Mouse (Mus musculus) megakaryocyte-erythroid progenitor cell, adult 5-6 weeks (primary cell): ENCODE data around the gene Usf2. TPM values are rescaled to one million over a fixed set of nuclear protein-coding genes. Genes with fewer than 3 reads are reported as not detected.
"Not testable (repeated sequence)": the region's sequence is repeated elsewhere in the genome, so short reads cannot be mapped to it uniquely, and the experiment has no call there.

Source experiments
- ATAC-seq: replicated peaks from 2 replicates; pipeline ENCODE4 v1.8.0; 2016; ENCODE audit warnings: mild to moderate bottlenecking, inconsistent platforms; ENCODE audit not compliant: severe bottlenecking, poor library complexity, low FRiP score, low TSS enrichment
- total RNA-seq, 2 experiments: library from RNA; stranded (forward) in 1 of 2; stranded (reverse) in 1 of 2; fragments of 200-1000, 215-1000 nt in 1 of 2; fragments of >200 nt in 1 of 2; fragmentation: Nextera tagmentation in 1 of 2; gene quantifications; 2 replicates each; pipeline ENCODE4 v1.2.3; 2014 to 2017

Gene Usf2
- total RNA-seq, 2 experiments from 2014 or later = 71.7 to 84.3 TPM

DNA sequence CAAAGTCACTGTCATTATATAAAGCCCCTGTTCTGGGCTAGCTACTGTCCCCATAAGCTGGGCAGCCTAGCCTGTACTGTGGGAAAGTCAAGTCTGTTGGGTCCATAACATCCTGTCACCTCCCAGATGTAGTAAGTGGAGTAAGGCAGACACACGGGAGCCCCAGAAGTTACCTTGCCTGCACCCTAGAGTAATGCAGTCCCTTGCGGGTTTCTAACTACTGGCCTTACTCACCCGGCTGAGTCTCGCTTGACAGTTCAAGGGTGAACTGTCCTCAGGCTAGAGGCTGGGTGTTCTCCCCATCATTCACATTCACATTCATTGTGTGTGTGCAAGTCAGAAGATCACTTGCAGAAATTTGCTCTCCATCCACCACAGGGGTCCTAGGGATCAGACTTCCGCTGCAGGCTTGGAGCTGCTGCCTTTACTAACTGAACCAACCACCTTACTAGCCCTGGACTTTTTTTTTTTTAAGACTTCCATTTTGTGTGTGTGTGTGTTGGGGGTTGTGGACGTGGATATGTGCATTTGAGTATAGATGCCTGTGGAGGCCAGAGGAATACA, 3.3 kb upstream of the Usf2 start:
- ATAC-seq = no peak

DNA sequence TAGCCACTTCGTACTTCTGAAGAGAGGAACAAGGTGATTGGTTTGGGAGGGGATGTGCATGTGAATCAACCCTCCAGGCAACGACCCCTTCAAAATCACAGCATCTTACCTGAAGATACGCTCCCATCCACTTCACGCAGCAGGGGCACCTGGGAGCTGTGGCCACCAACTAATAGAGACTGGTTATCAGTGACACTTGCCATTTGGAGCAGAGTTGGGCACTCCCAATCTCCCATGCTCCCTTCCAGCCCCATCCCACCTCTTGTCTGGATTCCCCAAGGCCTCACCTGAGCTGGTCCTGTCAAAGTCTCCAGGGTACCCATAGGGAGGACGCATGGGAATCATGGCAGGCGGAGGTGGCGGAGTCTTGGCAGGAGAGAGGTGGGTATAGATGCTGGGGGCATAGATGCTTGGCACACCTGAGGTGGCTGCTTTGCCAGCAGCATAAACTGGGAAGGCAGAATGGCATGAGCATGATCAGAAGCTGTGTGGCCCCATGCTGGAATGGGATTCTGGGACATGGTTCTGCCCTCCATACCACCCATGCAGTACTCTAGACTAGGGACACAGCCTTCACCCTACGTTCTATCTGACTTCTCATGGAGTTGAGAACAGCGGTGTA, 2.4 kb upstream of the Usf2 start:
- no peak for ATAC-seq

DNA sequence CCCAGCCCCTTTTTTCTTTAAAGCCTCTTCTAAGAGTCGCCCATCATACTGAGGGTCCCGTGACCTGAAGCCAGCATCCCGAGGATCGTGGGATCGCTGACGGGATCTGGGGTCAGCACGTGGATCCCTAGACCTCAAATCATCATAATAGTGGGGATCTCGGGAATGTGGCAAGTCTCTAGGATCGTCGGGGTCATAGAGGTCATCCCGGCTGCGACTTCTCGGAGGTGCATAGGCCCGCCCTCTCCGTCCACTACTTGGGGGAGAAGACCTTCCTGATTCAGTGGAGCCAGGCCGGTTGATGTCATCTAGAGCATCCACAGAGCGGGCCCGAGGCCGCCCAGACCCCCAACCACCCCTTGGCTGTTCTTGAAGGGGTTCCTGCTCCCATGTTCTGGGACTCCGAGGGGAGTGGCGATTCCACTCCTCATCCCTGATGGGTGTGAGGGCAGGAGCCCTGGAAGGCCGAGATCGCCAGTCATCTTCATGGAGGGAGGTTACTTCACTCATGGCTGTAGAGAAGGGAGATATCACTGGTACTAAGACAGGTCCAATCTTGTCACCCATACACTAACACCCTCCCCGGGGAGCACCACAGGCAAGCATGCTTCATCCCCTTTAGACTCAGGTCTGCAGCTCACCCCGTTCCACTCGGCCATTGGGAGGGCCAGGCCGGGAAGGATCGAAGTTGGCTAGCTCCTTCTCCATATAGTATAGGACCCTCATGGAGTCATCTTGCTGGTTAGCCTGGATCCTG, 1.7 kb upstream of the Usf2 start:
- no peak for ATAC-seq

DNA sequence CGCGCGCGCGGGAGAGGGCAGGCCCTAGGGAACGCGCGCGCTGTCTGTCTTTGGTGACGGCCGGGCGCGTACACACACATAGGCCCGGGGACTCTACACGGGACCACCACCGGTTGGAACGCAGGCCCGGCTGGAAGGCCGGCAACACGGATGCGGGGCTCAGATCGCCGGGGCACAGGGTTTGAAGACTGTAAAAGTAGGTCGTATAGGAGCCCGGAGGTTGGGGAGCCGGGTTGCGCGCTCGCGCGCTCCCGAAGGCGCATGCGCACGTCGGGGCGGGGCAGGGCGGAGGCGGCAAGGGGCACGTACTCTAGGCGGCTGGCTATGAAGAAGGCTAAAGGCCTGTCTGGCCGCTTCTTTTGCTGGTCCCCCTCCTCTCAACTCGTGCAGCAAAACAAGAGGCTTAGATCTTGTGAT, 772 bp upstream of the Usf2 start:
- ATAC-seq = peak; percentile 60

DNA sequence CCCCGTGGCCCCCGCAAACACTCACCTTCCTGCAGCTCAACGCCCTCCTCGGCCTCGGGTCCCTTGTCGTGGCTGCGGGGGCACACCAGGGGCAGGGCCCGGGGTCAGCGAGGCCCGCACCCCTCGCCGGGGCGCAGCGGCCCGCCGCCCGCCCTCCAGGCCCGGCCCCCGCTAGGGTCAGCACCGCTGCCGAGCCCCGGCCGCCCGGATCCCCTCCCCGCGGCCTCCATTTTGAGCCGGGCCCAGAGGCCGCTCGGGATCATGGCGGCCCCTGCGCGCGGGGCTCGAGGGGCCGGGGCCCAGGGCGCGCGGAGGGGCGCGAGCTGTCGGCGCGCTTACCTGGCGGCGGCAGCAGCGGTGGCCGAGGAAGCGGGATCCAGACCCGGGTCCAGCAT, 249 bp downstream of the Usf2 start:
- ATAC-seq = no peak

DNA sequence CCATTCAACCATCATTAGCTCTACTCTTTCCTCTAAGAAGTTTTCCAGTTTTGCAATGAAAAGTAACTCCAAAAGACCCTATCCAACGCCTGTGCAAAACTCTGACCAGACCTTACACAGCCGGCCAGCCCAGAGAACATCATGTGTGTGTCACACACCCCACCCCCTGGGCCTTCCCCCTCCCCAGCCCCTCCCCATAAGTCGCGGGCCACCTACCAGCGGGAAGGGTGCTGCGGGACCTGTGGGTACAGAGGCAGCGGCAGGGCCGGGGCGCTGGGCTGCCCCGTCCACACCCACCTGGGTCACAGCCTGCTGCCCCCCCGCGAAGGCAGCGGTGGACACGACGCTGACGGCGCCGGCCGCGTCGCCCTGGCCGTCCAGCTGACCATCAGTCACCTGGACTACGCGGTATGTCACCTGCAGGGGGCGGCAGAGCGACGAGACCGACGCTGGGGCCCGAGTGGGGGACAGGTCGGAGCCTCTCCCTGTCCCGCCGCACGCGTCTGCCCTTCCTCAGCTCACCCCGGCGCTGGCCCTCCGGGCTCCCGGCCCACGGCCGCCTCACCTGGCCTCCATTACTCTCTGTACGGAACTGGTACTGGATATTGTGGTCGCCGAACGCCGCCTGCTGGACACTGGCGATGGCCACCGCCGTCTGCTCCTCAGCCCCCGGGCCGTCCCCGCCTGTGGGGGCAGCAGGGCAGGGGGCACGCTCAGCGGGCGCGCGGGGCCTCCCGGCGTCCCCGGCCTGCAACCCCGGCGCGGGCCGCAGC, 833 bp downstream of the Usf2 start:
- peak; percentile 60 for ATAC-seq

DNA sequence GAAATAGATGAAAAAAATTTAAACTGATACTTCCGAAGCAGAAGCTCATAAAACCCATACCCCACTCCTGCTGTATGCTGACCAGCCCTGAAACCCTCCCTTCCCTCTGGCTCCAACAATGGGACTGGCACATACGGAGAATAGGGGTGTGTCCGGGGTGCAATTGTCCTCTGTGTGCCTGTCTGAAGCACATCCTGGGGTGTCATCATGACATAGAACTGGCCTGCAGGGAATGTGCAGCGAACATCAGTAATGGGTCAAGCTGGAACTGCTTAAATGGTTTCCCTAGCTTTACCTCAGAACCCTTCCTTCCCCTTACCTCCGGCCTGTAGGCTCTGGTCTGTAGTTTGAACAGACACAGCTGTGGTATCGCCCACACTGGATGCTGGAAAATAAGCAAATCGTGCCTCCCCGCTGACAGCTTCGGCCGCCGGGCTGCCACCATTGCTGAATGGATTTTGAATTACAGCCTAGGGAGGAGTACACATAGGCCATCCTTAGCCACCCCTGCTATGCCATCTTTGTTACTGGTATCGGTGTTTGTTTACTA, 1.6 kb downstream of the Usf2 start:
- ATAC-seq = no peak

DNA sequence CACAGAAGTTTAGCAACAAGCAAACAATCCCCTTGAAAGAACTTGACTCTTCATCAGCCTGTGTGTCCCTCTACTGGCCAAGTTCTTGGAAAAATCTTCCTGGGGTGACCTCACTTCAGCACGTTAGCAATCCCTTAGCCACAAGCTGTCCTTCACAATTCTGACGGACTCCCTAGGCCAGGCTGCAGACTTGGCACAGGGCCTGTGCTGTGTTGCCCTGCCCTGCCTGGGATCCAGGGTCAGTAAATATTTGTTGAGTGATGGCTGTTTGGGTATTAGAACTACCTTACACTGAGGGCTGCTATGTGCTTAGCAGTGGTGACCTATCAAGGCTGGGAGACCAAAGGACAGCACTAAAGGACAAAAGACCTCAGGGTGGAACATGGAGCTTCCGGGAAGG, 2.6 kb downstream of the Usf2 start:
- no peak for ATAC-seq

DNA sequence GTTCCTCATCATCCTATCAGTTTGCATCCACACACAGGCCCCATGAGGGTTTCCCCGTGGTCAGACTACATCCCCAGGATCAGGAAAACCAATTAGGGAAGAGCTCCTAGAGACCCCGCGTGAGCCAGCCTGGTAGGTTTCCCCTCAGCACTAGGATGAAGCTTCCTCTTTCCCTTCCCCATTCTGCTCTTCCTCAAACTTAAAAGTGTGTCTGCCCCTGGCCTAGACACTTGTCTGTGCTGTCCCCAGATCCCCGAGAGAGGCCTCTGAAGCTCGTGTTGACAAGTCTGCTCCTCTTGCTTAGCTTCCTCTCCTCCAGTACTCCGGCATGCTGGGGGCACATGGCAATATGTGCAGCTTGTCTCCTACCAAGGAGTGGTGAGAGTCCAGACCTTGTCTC, 3.1 kb downstream of the Usf2 start:
- ATAC-seq = no peak

DNA sequence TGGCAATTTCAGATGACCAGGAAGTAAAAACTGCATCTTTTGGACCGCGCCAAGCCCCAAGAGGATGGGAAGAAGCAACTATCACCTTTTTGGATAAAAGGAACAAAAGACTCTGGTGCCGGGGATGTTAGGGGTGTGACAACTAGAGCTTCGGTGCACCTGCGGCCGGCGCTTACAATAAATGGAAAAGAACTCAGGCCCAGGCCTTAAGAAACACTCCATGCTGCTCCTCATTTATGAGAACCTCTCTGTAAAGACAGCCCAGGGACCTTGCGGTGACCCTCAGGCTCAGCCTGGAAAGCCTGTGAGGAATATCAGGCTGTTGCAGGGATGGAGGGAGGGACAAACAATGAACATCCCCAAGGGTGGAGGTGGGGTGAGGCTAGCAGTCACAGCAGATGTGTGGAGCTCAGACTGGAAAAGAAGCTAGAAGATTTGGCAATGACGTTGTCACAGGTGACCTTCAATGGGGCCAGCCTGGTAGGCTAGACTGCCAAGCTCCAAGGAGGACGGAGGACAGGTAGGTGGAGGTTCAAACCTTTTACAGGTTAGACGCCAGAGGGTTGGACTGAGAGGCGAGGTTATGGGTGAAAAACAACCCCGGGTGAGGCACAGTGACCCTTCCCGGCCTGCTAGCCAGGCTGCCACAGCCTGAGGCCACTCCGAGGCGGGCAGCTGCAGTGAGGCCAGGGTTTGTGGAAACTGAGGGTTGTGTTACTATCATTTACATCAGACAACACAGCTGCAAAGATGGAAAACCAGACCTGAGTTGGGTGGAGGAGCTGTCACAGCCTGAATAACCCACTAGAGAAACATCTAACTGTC, 4.0 kb downstream of the Usf2 start:
- ATAC-seq = no peak

DNA sequence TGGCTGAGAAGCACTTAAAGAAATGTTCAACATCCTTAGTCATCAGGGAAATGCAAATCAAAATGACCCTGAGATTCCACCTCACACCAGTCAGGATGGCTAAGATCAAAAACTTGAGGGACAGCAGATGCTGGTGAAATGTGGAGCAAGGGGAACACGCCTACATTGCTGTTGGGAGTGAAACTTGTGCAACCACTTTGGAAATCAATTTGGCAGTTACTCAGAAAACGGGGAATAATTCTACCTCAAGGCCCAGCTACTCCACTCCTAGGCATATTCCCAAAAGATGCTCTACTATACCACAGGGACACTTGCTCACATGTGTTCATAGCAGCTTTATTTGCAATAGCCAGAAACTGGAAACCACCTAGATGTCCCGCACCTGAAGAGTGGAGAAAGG, 6.7 kb downstream of the Usf2 start:
- ATAC-seq = not testable (repeated sequence)

DNA sequence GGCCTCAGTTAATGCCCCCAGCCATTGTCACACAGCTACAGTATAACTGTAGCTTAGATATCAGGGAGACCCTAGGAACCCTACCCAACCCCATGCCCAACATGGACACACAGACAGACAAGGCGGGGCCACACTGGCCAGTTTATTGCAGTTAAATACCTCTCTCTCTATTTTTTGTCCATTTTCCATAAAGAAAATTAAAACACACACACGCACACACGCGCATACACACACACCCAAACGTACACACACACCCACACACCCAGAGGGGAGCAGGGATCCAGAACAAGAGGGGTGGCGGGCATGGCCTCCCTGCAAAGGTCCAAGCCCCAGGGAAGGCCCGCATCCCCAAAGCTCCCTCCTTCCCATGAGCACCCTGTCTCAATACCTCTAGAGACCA, 10.7 kb downstream of the Usf2 start:
- no peak for ATAC-seq

DNA sequence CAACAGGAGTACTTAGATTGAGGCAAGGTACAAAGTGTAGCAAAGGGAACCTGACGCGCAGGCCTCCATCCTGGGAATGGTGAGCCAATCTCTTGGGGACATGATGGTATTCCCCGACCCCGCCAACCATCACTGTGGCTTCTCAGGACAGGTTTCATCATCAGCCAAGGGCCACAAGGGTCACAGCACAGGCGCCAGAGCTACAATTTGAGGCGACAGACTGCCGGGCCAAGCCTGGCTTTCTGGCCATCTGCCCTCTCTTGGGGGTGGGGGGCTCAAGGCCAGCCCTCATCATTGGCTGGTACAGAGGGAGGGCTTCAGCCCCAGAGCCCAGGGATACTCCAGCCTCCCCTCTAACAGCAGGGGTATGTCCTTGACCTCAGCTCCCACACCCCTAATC, 11.1 kb downstream of the Usf2 start:
- ATAC-seq = not testable (repeated sequence)

DNA sequence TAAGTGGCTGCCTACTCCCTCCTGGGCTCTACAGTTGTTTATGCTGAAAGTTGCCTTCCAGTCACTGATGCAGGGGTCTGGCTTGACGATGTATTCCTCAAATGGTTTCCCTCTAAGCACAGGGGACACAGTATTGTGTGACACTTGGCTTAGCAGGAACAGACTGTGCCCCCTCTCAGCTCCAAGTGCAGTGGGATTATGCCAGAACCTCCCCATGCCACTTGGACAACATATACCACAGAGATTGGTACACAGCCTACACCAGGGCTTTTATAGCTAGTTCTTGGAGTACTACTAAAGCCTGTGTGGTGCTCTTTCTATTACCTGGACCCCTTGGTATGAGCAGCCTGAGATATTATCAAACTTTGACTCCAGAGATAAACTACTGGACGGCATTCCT, 11.9 kb downstream of the Usf2 start:
- not testable (repeated sequence) for ATAC-seq

DNA sequence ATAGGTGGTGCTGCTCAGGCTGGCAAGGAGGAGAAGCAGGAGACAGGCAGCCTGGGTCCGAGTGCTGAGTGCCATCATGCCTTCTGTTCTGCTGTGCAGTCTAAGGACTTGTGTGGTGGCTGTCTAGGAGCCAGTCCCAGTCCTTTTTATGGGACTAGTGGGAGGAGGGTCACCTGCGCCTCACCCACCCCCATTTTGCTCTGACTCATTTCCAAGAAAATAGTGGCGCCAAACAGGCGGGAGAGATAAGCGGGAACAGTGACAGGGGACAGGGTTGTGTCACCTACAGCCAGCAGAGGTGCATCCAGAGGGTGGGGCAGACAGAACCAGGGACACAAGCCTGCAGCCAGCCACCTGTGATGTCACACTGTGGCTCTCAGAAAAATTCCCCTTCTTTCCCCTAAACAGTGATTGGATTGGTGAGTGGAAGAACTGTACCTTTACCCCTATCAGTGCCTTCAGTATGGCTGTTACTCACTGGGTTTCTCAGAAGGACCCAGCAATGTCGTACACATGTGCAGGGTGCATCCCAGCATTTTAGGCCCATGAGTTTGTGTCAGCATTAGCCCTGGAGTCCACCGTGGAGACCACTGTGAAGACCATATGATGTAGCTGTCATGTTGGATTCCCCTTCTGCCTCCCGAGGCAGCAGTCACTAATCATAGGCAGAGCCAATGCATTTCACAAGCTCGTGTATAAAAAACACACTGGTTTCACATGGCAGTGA, 12.5 kb downstream of the Usf2 start, which contains the start of gene Hamp:
TSS of gene Hamp (minus strand) at position 124 of the 727 bp plus-strand sequence.
- 0 out of 2 replicates have a peak, but pooled peaks have one; percentile 15 for ATAC-seq

DNA sequence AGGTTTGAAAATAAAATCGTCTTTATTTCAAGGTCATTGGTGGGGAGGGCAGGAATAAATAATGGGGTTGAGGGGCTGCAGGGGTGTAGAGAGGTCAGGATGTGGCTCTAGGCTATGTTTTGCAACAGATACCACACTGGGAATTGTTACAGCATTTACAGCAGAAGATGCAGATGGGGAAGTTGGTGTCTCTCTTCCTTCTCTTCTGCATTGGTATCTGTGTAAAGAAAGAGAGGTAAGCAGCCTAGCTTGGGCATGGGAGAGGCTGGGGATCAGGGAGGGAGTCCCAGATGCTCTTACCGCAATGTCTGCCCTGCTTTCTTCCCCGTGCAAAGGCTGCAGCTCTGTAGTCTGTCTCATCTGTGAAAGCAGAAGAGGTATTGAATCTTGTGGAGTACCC, 14.2 kb downstream of the Usf2 start:
- ATAC-seq = not testable (repeated sequence)

DNA sequence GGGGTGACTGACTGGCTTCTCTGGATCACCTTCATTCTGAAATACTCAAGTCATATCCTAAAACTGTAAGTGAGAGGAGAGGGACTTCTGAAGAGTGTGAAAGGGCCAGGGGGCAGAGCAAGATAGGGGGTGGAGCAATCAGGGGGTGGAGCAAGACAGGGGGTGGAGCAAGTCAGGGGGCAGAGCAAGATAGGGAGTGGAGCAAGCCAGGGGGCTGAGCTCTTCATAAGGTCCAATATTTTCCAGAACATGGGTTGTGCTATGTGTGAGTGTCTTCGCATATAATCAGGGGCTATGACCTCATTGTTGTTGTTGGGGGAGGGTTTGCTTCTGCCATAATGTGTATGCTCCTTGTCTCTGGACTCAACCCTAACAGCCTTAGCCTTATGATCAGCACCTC, 16.5 kb downstream of the Usf2 start:
- not testable (repeated sequence) for ATAC-seq

DNA sequence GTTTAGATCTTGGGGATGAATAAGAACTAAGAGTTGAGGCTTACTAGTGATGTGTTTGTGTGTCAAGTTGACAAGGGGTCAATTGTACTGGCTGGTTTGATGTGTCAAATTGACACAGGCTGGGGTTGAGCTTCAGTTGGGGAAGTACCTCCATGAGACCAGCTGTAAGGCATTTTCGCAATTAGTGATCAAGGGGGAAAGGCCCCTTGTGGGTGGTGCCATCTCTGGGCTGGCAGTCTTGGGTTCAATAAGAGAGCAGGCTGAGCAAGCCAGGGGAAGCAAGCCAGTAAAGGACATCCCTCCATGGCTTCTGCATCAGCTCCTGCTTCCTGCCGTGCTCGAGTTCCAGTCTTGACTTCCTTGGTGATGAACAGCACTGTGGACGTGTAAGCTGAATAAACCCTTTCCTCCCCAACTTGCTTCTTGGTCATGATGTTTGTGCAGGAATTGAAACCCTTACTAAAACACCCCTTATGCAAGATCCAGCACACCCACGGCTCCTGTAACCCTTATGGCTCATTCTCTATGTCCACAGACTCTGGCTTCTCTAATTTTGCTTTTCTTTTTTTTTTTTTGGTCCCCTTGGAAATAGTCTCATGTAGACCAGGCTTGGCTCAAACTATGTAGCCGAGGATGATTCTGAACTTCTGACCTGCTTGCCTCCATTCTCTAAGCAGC, 21.0 kb downstream of the Usf2 start:
- ATAC-seq = not testable (repeated sequence)
